Mouse (Mus musculus) megakaryocyte, embryonic 14.5 days (primary cell): ENCODE results near the gene Wnt1.
"Not testable (repeated sequence)": the region's sequence is repeated elsewhere in the genome, so short reads cannot be mapped to it uniquely, and the experiment has no call there.

Experiments used
- FLI1 ChIP-seq: IDR thresholded peaks from 2 replicates; pipeline ENCODE4 v1.6.1; 2012; ENCODE audit warnings: low read length, inconsistent platforms, mixed read lengths
- GATA1 ChIP-seq: IDR thresholded peaks from 3 replicates; pipeline ENCODE4 v1.6.1; 2012; ENCODE audit warnings: mixed read lengths, low read length, inconsistent platforms, borderline replicate concordance

DNA sequence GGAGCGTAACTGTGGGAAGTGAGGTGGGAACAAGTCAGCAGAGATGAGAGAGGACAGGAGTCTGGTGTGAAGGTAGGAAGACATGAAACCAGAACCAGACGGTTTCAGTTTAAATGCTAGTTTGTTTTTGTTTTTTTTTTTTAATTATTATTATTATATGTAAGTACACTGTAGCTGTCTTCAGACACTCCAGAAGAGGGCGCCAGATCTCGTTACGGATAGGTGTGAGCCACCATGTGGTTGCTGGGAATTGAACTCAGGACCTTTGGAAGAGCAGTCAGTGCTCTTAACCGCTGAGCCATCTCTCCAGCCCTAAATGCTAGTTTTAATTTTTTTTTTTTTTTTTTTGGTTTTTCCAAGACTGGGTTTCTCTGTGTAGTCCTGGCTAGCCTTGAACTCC, 20.6 kb downstream of the Wnt1 start:
- TF ChIP-seq GATA1, FLI1: not testable (repeated sequence)
